In the genomic region with DNA sequence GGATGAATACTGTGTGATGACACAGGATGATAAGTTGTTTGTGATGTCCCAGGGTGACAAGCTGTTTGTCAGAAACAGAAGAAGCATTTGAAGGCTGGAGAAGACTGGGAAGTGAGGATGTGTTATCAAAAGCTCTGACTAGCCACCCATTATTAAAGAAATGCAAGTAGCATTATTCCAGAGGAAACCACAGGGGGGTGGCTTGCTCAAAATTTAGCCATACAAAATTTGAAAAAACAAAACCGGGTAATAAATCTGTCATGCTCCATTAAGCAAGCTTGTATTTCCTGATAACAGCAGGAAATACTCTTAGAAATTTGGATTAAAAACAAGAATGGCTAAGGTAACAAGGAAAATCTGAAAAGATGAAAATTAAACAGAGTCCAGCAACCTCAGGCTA, we compare ENCODE assay signal across 13 mouse cellular contexts.
"Had no signal": no experiment of that assay in that cellular context is flagged by ENCODE, and none has a peak within 500 bp of the region (broad histone marks: within the 10 kb centered on the region; RNA-seq: fewer than 3 reads in every experiment).

No protein-coding gene starts in this region.

- H3K36me3 ChIP-seq: intestine, embryonic 15.5 days; limb, embryonic 15.5 days; liver, embryonic 12.5 days; lung, embryonic 15.5 days; midbrain, embryonic 10.5 days; neural tube, embryonic 15.5 days had no signal

- H3K4me1 ChIP-seq: intestine, embryonic 15.5 days; limb, embryonic 15.5 days; liver, embryonic 12.5 days; lung, embryonic 15.5 days; neural tube, embryonic 15.5 days had no signal

- H3K4me2 ChIP-seq: intestine, embryonic 15.5 days; limb, embryonic 15.5 days; liver, embryonic 12.5 days; lung, embryonic 15.5 days; neural tube, embryonic 15.5 days had no signal

- H3K9me3 ChIP-seq: intestine, embryonic 15.5 days; limb, embryonic 15.5 days; liver, embryonic 12.5 days; lung, embryonic 15.5 days; midbrain, embryonic 10.5 days; neural tube, embryonic 15.5 days had no signal

- H3K27ac ChIP-seq: intestine, embryonic 15.5 days; limb, embryonic 15.5 days; liver, embryonic 12.5 days; lung, embryonic 15.5 days; midbrain, embryonic 10.5 days; neural tube, embryonic 15.5 days had no signal

- H3K4me3 ChIP-seq: intestine, embryonic 15.5 days; limb, embryonic 15.5 days; liver, embryonic 12.5 days; lung, embryonic 15.5 days; midbrain, embryonic 10.5 days; myocyte; neural tube, embryonic 15.5 days had no signal

- H3K9ac ChIP-seq: intestine, embryonic 15.5 days; limb, embryonic 15.5 days; liver, embryonic 12.5 days; lung, embryonic 15.5 days; neural tube, embryonic 15.5 days had no signal

- H3K27me3 ChIP-seq: intestine, embryonic 15.5 days; limb, embryonic 15.5 days; liver, embryonic 12.5 days; lung, embryonic 15.5 days; neural tube, embryonic 15.5 days had no signal

- DNase-seq: layer of hippocampus, adult 9-11 months; layer of hippocampus, postnatal 36 days; lung, postnatal 4 days; midbrain, embryonic 14.5 days; right cerebral cortex, adult 18-20 months; right cerebral cortex, postnatal 25 days had no signal

- ATAC-seq: intestine, embryonic 15.5 days; liver, embryonic 12.5 days had no signal
